Mouse (Mus musculus) C2C12 (cell line): ENCODE measurements around the gene Gm10320. TPM values are rescaled to one million over a fixed set of nuclear protein-coding genes. Genes with fewer than 3 reads are reported as not detected.

Source experiments
- H3K27me3 ChIP-seq: one replicate; pipeline ENCODE4 v1.6.1; 2011; ENCODE audit not compliant: control insufficient read depth, insufficient read depth, insufficient read length
- H3K36me3 ChIP-seq: one replicate; pipeline ENCODE4 v1.6.1; 2011; ENCODE audit not compliant: control insufficient read depth, insufficient read depth
- H3K4me3 ChIP-seq: one replicate; pipeline ENCODE4 v1.5.1; 2011; ENCODE audit warnings: mild to moderate bottlenecking, control low read depth; ENCODE audit not compliant: poor library complexity, insufficient read depth, severe bottlenecking
- H3K79me2 ChIP-seq: one replicate; pipeline ENCODE4 v1.6.1; 2011; ENCODE audit not compliant: control insufficient read depth, insufficient read depth
- H3K79me3 ChIP-seq: one replicate; pipeline ENCODE4 v1.6.1; 2011; ENCODE audit warnings: low read depth, control low read depth
- H3ac ChIP-seq: one replicate; pipeline ENCODE3; 2011; ENCODE audit warnings: low read depth; ENCODE audit not compliant: control insufficient read depth, insufficient read length
- MAX ChIP-seq: IDR thresholded peaks from one replicate; pipeline ENCODE4 v1.6.1; 2011; ENCODE audit warnings: mild to moderate bottlenecking, control low read depth
- polyA plus RNA-seq: library from polyadenylated mRNA; unstranded; fragments of >200 nt; fragmentation: generic; extraction: Trizol; gene quantifications from one replicate; pipeline ENCODE4 v1.2.1, GENCODE M21; 2012; ENCODE audit warnings: missing spikeins

Gene Gm10320
- polyA plus RNA-seq, 1 experiment = 1.8 TPM

GRCm38 (mm10) chr13:98440293-98440952, 51.4 kb downstream of the Gm10320 start:
- Histone ChIP-seq H3K79me2 (no peaks in the 10 kb centered on the region), H3K4me3 (no peak overlapping the region), H3K79me3 (no peaks in the 10 kb centered on the region), H3K27me3 (no peaks in the 10 kb centered on the region), H3ac (no peak overlapping the region), H3K36me3 (no peaks in the 10 kb centered on the region)
- TF ChIP-seq MAX = no peak

Other genes starting within 250 kb of the Gm10320 start
- gene Utp15, start 229.0 kb downstream of the Gm10320 start, polyA plus RNA-seq = 13.7 TPM
- gene Ankra2, start 228.9 kb downstream of the Gm10320 start, polyA plus RNA-seq = 4.7 TPM
- not detected for gene Gm21976, start 212.1 kb downstream of the Gm10320 start, polyA plus RNA-seq
- gene Btf3, start 175.0 kb downstream of the Gm10320 start, polyA plus RNA-seq = 1,114 TPM
- gene Foxd1, start 137.8 kb downstream of the Gm10320 start, polyA plus RNA-seq = 0.14 TPM
- gene Tmem174, start 145.4 kb upstream of the Gm10320 start, polyA plus RNA-seq = not detected
- gene Tmem171, start 202.8 kb upstream of the Gm10320 start, polyA plus RNA-seq = 13.0 TPM